Mouse (Mus musculus) E14TG2a.4 (cell line): ENCODE measurements around the gene Rgs9.

Source experiments
- CTCF ChIP-seq: conservative IDR thresholded peaks from 2 replicates; pipeline ENCODE4 v1.5.1; 2014; ENCODE audit warnings: low read length
- NANOG ChIP-seq: IDR thresholded peaks from 2 replicates; pipeline ENCODE4 v1.6.1; 2014; ENCODE audit warnings: borderline replicate concordance, low read length, mixed read lengths
- POU5F1 ChIP-seq: IDR thresholded peaks from 2 replicates; pipeline ENCODE4 v1.6.1; 2014; ENCODE audit warnings: low read length, borderline replicate concordance

GRCm38 (mm10) chr11:109329331-109329730 lies 31.4 kb upstream of the Rgs9 start:
- TF ChIP-seq CTCF (no peak), NANOG (no peak), POU5F1 (no peak)
